Mouse (Mus musculus) C2C12 (cell line): ENCODE measurements around the gene Cdca3.
"Not testable (repeated sequence)": the region's sequence is repeated elsewhere in the genome, so short reads cannot be mapped to it uniquely, and the experiment has no call there.

ENCODE experiments used
- CEBPB ChIP-seq: IDR thresholded peaks from one replicate; pipeline ENCODE4 v1.6.1; 2011; ENCODE audit warnings: low read depth, mild to moderate bottlenecking, control low read depth, moderate library complexity
- CTCF ChIP-seq: IDR thresholded peaks from one replicate; pipeline ENCODE4 v1.5.1; 2011; ENCODE audit not compliant: control insufficient read depth, insufficient read depth, insufficient read length
- MYOD1 ChIP-seq: IDR thresholded peaks from one replicate; pipeline ENCODE4 v1.6.1; 2011; ENCODE audit warnings: low read depth; ENCODE audit not compliant: control insufficient read depth, insufficient read length
- USF1 ChIP-seq: IDR thresholded peaks from one replicate; pipeline ENCODE4 v1.6.1; 2011; ENCODE audit warnings: low read depth, mild to moderate bottlenecking, control low read depth, moderate library complexity

DNA sequence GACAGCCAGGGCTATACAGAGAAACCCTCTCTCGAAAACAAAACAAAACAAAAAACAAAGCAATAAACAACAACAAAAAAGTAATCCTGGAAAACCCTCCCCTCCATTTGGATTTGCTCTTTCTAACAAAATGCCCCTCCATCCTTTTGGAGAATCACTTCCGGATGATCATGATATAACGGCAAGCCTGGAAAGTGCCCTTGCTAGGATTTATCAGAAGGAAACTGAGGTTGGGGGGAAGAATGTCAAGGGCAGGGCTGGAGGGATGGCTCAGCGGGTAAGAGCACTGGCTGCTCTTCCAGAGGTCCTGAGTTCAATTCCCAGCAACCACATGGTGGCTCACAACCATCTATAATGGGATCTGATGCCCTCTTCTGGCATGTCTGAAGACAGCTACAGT lies 25.7 kb upstream of the Cdca3 start:
- not testable (repeated sequence) for TF ChIP-seq CEBPB, USF1, CTCF, MYOD1
